Mouse (Mus musculus): Measurements from ENCODE around the gene Ddah2. TPM values are rescaled to one million over a fixed set of nuclear protein-coding genes. Genes with fewer than 3 reads are reported as not detected.
A peak's percentile ranks its signal among the peaks of the same experiment; 100 is the strongest.

Ddah2 gene
- polyA plus RNA-seq, 2 experiments from 2014 or later, result 0.36 to 1.8 TPM

DNA sequence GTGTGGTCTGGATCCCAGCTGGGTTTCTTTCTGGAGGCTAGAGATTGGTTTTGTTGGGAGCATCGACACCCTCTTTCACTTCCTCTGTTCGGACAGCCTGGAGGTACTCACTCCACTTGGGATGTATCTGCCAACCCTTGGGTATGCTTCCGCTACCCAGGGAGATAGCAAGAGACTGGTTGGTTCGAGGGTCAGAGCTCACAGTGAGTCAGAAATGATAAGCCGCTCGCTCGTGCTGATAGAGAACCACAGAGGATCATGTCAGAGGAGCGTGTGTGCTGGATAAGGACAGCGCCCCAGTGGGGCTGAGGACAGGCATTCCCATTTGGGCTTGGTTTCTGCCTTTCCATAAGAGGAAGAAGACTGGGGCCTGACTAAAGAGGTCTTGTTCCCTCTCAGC lies 20.9 kb downstream of the Ddah2 start:
- no peak for ATAC-seq

DNA sequence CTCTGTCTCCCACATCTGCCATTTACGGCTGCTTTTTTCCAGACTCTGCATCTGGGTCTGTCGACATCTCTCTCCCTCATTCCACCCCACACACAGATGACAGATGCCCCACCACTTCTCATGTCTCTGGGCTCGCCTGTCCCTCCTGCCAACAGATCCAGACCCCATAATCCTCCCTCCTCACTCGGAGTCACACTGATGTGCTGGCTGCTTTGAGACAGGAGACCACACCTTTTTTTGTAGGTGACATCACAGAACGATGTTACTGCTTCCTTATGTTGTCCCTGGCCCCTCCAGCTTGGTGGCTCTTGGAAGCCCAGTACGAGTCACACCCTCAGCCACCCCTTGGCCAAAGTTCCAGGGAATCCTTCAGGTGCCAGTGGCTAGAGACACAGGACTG lies 21.4 kb downstream of the Ddah2 start:
- ATAC-seq, result no peak

DNA sequence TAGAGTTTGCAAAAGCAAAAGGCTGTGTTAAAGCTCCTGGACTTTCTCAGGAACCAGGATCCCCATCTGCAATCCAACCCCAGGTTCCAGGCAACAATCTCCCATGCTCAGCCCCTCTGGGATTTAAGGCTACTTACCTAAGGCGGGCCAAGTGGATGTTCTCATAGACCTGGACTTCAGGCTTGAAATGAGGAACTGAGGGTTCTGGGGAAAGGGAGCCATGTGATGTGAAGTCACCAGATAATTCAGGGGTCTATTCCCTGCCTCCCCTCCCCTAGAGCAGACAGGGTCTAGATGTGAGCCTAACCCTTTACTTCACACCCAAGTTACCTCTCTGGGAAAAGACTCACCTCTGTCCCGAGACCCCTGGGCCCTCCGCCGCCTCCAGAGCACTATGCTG lies 21.9 kb downstream of the Ddah2 start:
- ATAC-seq, result no peak

- no peak for ATAC-seq
Observed at GRCm38 (mm10) chr17:35082841-35083576, 24.2 kb downstream of the Ddah2 start.

DNA sequence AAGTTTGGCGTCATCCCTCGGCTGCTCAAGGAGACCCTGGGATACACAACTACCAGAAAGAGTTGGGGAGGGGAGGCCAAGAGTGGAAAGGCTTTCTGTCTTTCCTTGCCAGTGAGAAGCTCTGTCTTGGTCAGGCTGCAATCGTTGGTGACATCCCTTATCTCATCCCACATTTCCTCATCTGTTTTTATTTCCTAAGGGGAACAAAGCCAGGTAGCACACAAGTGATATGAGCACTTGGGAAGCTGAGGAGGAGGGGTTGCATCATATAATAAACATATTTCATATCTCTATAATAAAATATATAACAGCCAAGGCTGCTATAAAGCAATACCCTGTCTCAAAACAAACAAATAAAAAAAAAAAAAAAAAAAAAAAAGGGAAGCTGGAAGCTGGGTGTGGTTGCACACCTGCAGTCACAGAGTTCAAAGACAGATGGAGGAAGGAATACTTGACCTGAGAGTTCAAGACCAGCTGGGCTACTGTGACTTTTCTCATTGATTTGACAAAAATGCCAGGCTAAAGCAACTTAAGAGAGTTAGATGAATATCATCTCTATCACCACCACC lies 25.2 kb downstream of the Ddah2 start:
- no peak for ATAC-seq

- no peak for ATAC-seq
Observed at GRCm38 (mm10) chr17:35085208-35085865, 26.5 kb downstream of the Ddah2 start, which contains the start of gene Ly6g6f. TSS of gene Ly6g6f (minus strand) at chr17:35085610.

DNA sequence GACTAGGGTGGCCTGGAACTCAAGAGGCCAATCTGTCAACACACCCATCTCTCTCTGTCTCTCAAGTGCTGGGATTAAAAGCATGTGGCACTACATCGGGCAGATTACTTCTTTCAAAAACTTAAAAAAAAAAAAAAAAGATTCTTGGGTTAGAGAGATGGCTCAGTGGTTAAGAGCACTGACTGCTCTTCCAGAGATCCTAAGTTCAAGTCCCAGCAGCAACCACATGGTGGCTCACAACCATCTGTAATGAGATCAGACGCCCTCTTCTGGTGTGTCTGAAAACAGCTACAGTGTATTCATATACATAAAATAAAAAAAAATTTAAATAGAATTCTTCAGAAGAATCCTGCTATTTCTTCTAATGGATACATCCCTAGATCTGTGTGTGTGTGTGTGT lies 29.3 kb downstream of the Ddah2 start:
- no peak for ATAC-seq

GRCm38 (mm10) chr17:35088825-35089644 lies 30.2 kb downstream of the Ddah2 start, which contains the start of gene Abhd16a:
TSS of gene Abhd16a (plus strand) at chr17:35089263.
- ATAC-seq, result peak; percentile 93

DNA sequence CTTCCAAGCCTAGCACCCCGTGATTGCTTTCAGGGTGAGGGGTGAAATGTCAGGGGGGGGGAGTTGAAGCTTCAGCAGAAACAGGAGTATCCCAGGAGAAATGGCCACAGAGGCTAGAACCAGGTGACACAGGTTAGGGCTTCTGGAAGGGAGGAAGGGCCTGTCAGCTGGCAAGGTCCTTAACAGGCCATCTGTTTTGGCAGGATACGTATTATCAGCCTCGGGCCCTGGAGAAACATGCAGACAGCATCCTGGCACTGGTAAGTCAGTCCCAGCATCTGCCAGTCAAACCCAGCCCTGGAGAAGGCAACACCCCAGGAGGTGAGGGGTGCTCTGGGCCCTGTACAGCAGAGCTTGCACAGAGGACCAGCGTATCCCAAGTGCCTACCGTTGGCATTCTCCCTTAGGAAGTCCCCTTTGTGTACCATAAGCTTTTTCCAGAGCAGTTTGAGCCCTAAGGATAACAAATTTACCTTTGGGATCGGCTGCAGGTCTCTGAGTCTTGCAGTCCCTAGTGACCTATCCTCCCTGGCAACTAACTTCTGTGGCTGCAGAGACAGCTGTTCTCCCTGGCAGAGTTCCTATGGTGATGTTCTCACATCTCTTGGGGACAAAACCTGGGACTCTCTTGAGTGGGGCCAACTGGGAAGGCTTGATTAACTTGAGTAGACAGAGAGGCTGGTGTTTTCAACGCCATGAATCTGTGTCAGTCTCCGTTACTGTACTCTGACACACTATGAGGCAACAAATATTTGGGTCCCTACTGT lies 31.5 kb downstream of the Ddah2 start:
- no peak for ATAC-seq

DNA sequence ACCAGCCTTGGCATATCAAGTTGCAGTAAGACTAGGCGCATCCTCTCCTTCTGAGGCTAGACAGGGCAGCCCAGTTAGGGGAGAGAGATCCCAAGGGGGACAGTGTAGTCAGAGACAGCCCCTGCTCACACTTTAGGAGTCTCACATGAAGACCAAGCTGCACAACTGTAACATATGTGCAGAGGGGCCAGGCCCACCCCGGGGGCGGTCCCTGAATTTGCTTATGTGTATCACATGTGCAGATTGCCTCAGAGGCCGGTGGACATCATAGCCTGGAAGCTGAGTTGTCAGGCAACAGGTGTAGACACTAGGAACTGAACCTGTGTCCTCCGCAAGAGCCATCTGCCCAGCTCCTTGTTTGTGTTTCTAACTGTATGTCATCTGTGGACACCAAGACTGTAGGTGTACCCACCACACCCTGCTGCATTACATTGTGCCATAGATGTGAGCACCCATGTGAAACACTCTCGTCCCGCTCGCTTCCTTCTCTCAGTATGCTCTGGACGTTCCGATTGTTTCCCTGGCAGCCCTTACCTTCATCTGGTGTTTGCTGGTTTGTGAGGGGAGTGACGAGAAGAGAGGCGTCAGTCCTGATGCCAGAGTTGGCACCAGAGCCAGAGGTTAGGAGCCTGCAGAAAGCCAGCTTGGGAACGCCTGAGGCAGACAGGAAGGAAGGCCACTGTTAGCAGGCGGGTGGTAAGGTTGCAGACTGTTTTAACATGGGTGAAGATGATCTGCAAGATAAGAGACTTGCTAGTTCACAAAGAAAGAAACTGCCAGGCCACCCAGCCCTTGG lies 33.8 kb downstream of the Ddah2 start:
- no peak for ATAC-seq

DNA sequence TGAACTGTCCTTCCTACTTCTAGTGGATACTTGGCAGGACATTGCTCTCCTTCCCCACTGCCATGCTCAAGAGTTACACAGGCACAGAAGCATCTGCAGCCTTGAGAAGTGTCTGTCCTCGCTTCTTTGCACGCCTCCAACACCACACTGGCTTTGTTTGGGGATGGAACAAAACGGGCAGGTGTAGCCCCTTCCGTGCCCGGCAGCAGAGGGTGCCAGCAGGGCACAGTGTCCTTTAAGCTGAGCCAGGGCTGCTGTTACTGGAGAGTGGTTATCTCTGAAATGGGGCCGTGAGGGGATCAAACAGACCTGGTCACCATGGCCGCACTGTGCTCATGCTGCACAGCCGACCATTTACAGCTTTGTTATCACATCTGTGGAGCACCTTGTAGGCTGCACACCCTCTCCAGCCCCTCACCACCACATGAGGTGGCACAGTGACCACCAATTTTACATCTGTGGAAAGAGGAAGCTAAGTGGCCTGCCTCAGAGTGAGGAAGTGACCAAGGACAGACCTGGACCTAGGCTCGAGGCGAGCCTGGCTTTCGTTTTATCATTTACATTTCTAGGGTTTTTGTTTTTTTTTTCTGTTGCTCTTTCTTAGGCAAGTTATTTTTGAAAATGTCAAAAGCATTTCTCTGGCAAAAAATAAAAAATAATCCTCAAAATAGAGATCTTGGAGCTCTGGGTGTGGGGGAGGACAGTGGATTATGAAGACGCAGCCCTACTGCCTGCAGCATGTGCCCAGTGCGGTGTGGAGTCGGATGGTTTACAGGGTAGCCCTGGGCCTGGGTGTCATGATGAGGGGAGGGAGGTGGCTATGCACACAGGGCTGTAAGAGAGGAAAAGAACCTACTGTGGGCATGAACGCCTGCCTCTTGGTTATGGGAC lies 35.9 kb downstream of the Ddah2 start:
- no peak for ATAC-seq

GRCm38 (mm10) chr17:35096597-35096996 lies 37.8 kb downstream of the Ddah2 start:
- ATAC-seq, result no peak

GRCm38 (mm10) chr17:35097164-35097655 lies 38.4 kb downstream of the Ddah2 start:
- ATAC-seq, result no peak

- ATAC-seq, result no peak
Observed at GRCm38 (mm10) chr17:35100196-35100765, 41.4 kb downstream of the Ddah2 start.

DNA sequence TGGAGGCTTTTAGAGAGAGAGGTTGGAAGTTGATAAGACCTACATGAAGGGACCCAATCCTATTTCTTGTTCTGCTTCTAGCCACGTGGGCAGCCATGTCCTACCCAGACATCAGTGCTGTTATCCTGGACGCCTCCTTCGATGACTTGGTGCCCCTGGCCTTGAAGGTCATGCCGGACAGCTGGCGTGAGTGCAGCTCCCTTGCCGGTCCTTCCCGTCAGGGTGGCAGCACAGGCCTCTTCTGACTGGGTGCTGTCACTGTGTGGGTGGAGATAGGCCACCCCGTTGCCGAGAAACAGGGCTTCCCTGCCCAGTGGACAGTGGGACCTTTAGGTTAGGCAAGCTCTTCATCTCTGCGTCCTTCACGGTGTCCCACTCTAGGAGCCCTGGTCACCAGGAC lies 42.3 kb downstream of the Ddah2 start:
- ATAC-seq, result no peak

GRCm38 (mm10) chr17:35102299-35102698 lies 43.5 kb downstream of the Ddah2 start:
- ATAC-seq, result no peak

GRCm38 (mm10) chr17:35103221-35103690 lies 44.4 kb downstream of the Ddah2 start:
- ATAC-seq, result no peak

DNA sequence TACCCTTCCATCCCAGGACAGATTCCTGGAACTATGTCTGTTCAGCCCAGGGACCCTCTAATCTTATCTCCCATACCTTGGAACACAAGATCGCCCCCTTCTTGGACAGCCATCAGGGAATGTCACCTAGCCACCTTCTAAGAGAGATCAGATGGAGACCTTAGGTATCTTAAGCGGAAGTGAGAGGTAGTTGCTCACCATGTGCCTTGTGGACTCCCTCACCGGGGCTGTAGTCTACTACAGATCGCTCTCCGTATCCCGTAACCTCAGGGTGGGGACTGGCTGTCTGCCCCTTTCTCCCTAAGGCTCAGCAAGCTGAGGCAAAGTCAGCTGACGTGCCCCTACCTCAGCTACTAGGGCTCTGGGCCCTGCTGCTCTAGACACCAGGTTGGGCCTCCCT lies 45.2 kb downstream of the Ddah2 start:
- ATAC-seq, result no peak

- ATAC-seq, result no peak
Observed at GRCm38 (mm10) chr17:35104754-35105153, 45.9 kb downstream of the Ddah2 start.

Data from activated CD4-positive, CD25-positive, alpha-beta regulatory T cell, adult 4 months (primary cell).